Mouse (Mus musculus) ES-Bruce4 (cell line): Measurements from ENCODE around the gene Tacr2.

Experiments used
- CTCF ChIP-seq: IDR thresholded peaks from one replicate; pipeline ENCODE4 v1.8.1; 2011; ENCODE audit warnings: low read depth, low read length
- POLR2A ChIP-seq: IDR thresholded peaks from one replicate; pipeline ENCODE4 v1.8.1; 2011; ENCODE audit warnings: low read length; ENCODE audit not compliant: insufficient read depth

GRCm38 (mm10) chr10:62216595-62216994 lies 35.6 kb upstream of the Tacr2 start:
- no peak for TF ChIP-seq CTCF
- no peak for TF ChIP-seq POLR2A
